Mouse (Mus musculus): ENCODE measurements around the gene Plxnb3.
"Not testable (repeated sequence)": the region's sequence is repeated elsewhere in the genome, so short reads cannot be mapped to it uniquely, and the experiment has no call there.

The Plxnb3 gene

GRCm38 (mm10) chrX:73756334-73757140 is at the start of gene Plxnb3:
Gene Plxnb3 (plus strand): TSS chrX:73757090.
- peak in 1 of 2 experiments; percentile 35 for DNase-seq

DNA sequence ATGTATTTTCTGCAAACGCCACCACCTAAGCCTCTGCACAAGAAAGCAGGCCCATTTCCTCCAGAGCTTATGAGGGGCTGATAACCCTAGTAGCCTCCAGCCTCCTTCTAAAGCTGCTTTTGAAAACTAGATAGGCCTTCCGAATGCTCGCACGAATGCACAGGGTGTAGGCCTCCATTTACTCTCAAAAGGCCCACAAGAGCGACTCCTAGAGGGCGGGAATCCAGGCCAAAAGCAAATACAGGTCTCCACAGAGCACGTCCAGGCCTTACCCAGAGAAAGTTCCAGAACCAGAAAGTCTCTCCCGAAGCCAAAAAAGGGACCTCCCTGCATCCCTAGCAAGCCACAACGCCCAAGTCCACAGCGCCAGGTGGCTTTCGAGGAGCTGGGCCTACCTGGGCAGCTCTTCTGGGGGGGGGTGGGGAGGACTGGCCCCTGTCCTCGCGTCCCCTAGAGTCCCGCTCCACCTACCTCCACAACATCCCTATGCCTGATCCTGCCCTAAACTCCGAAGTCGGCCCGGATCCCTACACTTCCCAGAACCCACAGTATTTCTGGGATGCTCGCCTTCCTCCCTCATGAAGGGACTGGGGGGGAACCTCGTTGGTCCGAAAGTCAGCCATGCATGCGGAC is 41.3 kb upstream of the Plxnb3 start:
- DNase-seq: peak; percentile 57 to 58

GRCm38 (mm10) chrX:73716109-73716661 is 40.7 kb upstream of the Plxnb3 start, which contains the start of the genes Bcap31 and Abcd1:
Gene Bcap31 (minus strand): TSS chrX:73716175.
Gene Abcd1 (plus strand): TSS chrX:73716597.
- DNase-seq: peak; percentile 94

DNA sequence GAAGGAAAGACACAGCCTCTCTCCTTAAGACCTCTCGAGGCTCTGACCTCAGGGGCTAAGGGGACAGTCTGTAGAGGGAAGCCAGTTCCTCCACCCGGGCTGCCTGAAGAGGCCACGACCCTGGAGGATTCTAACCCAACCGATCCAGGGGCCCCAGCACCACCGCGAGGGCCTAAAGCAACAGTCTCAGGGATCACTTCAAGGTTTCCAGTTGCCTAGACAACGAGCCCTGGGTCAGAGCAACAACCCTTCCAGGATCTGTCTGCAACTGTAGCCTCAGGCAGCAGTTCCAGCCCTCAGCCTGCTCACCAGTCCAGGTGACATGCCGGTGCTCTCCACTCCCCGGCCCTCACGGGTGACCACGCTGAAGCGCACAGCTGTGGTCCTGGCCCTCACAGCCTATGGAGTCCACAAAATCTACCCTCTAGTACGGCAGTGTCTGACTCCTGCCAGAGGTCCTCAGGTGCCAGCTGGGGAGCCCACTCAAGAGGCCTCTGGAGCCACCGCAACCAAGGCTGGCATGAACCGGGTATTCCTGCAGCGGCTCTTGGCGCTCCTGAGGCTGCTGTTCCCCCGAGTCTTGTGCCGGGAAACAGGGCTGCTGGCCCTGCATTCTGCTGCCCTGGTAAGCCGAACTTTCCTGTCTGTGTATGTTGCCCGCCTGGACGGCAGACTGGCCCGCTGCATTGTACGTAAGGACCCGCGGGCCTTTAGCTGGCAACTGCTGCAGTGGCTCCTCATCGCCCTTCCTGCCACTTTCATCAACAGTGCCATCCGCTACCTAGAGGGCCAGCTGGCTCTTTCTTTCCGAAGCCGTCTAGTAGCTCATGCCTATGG is 40.0 kb upstream of the Plxnb3 start:
- DNase-seq: peak in 1 of 2 experiments; percentile 34

DNA sequence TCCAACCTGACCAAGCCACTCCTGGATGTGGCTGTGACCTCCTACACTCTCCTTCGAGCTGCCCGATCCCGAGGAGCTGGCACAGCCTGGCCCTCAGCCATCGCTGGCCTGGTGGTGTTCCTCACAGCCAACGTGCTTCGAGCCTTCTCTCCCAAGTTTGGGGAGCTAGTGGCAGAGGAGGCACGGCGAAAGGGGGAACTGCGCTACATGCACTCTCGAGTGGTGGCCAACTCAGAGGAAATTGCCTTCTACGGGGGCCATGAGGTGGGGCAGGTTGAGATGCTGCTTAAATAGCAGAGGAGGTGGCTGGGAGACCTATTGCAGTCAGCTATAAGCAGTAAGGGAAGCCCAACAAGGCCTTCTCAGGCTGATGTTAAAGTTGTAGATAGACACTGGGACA is 39.2 kb upstream of the Plxnb3 start:
- DNase-seq: peak; percentile 38 to 47

DNA sequence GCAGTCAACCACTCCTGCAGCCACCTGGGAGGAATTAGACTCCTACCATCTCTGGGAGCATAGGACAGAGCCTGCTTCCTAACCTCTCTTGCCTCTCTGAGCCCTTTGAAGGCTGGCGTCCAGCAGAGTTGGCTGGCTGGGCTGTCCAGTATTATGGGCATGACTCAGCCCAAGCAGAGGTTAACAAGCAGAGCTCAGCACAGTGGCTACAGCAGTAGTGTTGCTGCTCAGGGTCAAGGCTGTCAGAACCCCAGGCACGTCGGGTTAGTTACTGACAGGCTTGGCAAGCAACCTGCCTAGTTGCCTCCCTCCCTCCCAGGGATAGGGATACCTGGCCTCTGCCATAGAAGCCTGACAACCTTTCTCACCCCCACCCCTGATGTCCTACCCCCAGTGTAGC is 38.6 kb upstream of the Plxnb3 start:
- peak; percentile 10 to 12 for DNase-seq

GRCm38 (mm10) chrX:73718686-73719362 is 38.1 kb upstream of the Plxnb3 start:
- DNase-seq: peak; percentile 45 to 60

DNA sequence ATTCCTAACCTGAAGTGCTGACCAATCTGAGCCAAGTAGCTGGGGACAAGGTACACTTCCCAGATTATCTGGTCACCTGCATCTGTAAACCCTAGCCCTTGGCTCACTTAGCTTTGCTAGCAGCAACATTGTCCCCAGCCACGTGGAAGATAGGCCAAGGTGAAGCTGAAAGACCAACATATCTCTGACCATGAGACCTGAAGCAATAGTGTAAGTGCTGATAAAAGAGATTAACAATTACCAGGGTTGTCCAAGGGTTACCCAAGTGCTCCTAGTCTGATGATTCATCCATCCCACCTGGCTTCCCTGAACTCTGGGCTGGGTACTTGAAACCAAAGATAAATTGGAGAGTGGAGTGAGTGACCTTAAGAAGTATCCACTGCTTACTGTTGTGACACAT is 26.0 kb upstream of the Plxnb3 start:
- no peak for DNase-seq

DNA sequence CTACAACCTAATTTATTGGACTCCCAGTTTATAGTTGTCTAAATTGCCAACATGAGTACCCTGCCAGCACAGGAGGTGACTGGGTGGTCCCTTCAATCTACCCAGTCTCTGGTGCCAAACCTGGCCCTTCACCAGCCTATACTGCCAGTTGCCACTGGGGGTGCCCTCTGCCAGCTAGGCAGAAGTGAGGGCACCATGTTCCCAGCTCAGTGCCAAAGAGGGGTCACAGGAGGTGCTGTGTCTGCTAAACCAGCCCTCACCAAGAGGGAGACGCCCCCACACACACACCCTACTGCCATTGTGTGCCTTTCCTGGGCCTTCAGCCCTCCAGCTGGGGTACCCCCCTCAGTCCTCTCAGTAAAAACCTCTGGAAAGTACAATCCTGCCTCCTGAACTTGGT is 18.7 kb upstream of the Plxnb3 start:
- DNase-seq: peak; percentile 51 to 53

DNA sequence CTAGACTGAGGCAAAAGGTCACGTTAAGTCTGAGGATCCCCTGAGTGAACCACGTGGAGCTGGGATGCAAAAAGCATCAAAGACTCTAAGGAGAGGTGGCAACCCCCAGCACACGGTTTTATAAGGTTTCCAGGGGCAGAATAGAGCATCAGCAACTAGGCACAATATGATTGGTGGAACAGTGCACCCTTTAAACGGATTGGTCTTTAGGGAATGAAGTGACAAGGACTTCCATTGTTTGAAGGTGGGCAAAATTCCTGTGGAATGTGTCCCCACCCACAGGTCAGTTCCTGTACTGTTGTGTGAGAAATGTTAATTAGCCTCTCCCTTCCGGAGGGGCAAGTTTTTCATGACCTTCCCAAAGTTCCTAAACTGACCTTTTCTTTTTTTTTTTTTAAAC is 17.7 kb upstream of the Plxnb3 start:
- DNase-seq: no peak

- not testable (repeated sequence) for DNase-seq
Observed at GRCm38 (mm10) chrX:73739841-73740240, 17.0 kb upstream of the Plxnb3 start.

DNA sequence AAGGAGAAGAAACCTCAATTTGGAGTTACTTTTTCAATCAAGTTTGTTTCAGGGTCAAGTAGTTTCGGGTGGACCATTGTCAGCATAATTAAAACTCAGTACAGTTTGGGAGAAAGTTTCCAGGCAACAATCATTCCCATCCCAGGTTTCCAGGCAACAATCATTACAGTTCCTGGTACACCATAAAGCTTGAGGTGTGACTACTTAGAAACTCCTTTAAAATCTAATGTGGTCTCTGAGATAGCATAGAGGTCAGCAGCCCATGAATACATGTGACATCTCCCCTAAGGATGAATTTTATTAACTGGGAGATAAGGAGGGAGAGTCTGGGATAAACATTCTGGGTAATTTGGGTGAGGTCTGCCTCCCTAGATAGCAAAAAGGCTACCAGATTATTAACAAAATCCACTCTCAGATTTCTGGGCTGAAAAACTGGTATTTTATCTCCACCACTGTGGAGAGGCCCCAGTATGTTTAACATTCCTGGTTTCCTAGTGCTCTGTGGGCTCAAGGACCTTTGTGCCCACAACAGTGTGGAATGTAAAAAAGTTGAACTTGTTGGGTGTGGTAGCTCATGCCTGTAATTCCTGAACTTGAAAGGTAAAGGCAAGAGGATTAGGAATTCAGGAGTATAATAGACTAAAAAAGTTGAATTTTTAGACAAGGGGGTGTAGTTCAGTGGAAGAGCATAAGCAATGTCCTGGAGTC is 12.0 kb upstream of the Plxnb3 start:
- no peak for DNase-seq

- DNase-seq: no peak
Observed at GRCm38 (mm10) chrX:73748977-73749376, 7.9 kb upstream of the Plxnb3 start.

- DNase-seq: peak; percentile 70
Observed at GRCm38 (mm10) chrX:73758611-73759290, 1.9 kb downstream of the Plxnb3 start.

DNA sequence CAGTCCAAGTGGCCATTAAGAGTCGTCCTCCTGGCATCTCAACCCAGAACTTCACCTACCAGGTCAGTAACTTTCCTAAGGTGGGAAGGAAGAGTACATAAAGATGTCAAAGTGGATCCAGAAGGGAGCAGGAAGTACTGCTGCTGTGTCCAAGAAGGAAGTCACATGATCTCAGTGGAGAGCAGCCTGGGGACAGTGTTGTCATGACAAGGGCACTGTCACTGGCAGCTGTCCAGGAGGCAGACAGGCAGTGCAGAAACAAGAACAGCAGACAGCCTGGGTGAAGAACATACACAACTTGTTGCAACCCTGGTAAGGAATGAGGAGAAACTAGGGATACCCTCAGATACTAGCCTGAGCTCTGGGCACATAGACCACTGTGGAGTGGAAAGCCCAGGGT is 8.4 kb downstream of the Plxnb3 start:
- DNase-seq: peak; percentile 52

GRCm38 (mm10) chrX:73767267-73767666 is 10.4 kb downstream of the Plxnb3 start:
- peak; percentile 41 to 43 for DNase-seq

DNA sequence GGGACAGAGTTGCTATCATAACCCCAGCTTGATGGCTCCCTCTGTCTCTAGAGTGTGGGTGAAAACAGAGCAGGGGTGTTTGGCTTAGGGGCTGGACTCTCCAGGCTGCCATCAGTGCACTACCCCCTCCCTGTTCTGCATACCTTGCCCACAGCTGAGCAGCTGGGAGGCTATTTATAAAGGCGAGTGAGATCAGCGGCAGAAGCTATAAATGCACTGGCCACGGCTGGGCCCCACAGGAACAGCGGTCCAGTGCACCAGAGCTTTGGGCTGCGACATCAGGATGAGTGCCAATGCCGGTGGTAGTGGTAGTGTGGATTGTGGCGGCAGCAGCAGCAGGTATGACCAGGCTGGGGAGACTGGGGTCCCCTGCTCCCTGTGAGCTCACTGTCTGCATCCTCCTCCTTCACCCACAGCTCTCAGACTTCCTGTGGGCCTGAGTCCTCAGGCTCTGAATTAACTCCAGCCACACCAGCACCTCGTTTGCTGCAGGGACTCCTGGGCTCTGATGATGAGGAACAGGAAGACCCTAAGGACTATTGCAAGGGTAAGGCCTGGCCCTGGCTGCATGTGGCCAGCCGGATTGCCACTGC is 17.4 kb downstream of the Plxnb3 start, which contains the start of gene Srpk3:
Srpk3 (plus strand) TSS at position 238 of the 593 bp plus-strand sequence.
- DNase-seq: no peak

- DNase-seq: peak in 1 of 2 experiments; percentile 32
Observed at GRCm38 (mm10) chrX:73774802-73775483, 18.1 kb downstream of the Plxnb3 start.

GRCm38 (mm10) chrX:73782227-73782626 is 25.3 kb downstream of the Plxnb3 start:
- no peak for DNase-seq

DNA sequence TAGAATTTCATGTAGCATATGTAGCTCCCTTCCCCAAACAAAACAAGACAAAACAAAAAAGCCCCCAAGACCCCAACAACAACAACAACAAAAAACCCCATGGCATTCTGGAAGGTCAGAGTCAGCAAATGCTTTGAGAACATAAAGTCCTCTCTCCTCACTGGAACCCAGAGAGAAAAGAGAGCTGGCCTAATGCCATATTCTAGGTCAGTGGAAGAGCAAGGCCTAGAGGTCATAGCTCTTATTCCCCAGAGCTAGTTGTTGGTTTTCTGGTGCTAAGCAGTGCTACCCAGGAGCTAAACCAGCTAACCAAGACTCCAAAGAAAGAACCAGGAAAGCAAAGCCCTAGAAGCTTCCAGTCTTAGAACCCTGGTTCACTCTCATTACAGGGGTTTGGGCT is 28.8 kb downstream of the Plxnb3 start:
- no peak for DNase-seq
